Mouse (Mus musculus) lung, adult 2 months (tissue): Measurements from ENCODE around the gene Cmtm2a.
"Not testable (repeated sequence)": the region's sequence is repeated elsewhere in the genome, so short reads cannot be mapped to it uniquely, and the experiment has no call there.

ENCODE experiments used
- CTCF ChIP-seq: fragments of 200-500 bp; IDR thresholded peaks from 2 replicates; pipeline ENCODE4 v1.5.1; 2011; ENCODE audit warnings: mild to moderate bottlenecking, low read length, control low read depth; ENCODE audit not compliant: insufficient read depth
- POLR2A ChIP-seq: fragments of 200-500 bp; IDR thresholded peaks from 2 replicates; pipeline ENCODE4 v1.6.1; 2011; ENCODE audit warnings: low read depth, mild to moderate bottlenecking, control low read depth, low read length, borderline replicate concordance; ENCODE audit errors: extremely low read depth

- TF ChIP-seq CTCF, POLR2A: not testable (repeated sequence)
Measured at GRCm38 (mm10) chr8:104302536-104302935, 9.6 kb upstream of the Cmtm2a start.
